Mouse (Mus musculus) testis, adult 2 months (tissue): ENCODE data around the gene Fev.

Experiments used
- CTCF ChIP-seq: fragments of 200-500 bp; IDR thresholded peaks from 2 replicates; pipeline ENCODE4 v1.5.1; 2012; ENCODE audit warnings: low read depth, mild to moderate bottlenecking, inconsistent platforms, low read length, moderate library complexity; ENCODE audit not compliant: control insufficient read depth, insufficient read depth, insufficient replicate concordance
- POLR2A ChIP-seq: fragments of 200-500 bp; IDR thresholded peaks from 2 replicates; pipeline ENCODE4 v1.6.1; 2012; ENCODE audit warnings: low read depth, mild to moderate bottlenecking, inconsistent platforms, low read length, moderate library complexity; ENCODE audit not compliant: control insufficient read depth

DNA sequence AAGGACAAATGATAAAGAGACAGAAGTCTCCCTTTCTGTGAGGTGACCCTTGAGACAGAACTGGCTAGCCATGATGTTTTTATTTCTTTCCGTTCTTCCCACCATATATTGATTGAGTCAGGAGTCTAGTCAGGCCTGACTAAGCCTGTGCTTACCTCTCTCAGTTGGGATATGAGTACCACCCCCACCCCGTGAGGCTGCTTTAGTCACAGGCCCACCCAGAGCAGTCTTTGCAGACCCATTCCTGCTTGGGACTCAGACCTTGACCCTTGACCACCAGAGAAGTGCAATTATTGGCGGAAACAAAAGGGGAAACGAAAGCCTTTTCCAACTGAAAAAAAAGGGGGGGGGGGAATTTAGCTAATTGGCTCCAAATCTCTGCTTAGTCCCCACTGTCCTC lies 27.5 kb downstream of the Fev start:
- TF ChIP-seq CTCF: no peak
- TF ChIP-seq POLR2A: no peak
